Mouse (Mus musculus): ENCODE results near the gene Crybb3. TPM values are rescaled to one million over a fixed set of nuclear protein-coding genes. Genes with fewer than 3 reads are reported as not detected.

The Crybb3 gene
- total and polyA plus RNA-seq, 2 experiments, result 2.3 to 4.3 TPM

GRCm38 (mm10) chr5:113101457-113101856, 20.1 kb upstream of the Crybb3 start:
- H3K27ac ChIP-seq (replicated peaks; ENCODE audit: insufficient read depth, low read depth, low read length), result no peak overlapping the region
- H3K4me1 ChIP-seq (ENCODE audit: control insufficient read depth, insufficient read depth, low read length), result peaks cover 2% of the 10 kb centered on the region; the same call in 1 of the 2 replicates
- peaks cover 20% of the 10 kb centered on the region for H3K36me3 ChIP-seq (ENCODE audit: control insufficient read depth, insufficient read depth, low read length)
- H3K9ac ChIP-seq (ENCODE audit: low read depth, low read length), result no peak overlapping the region
- no peaks in the 10 kb centered on the region for H3K27me3 ChIP-seq (ENCODE audit: control insufficient read depth, insufficient read depth, low read length)
- H3K4me3 ChIP-seq (ENCODE audit: insufficient read depth, low read depth, low read length), result no peak overlapping the region
- peaks cover 22% of the 10 kb centered on the region for H3K79me2 ChIP-seq (ENCODE audit: control insufficient read depth, insufficient read depth, low read length)
- TF ChIP-seq POLR2A (IDR thresholded peaks at IDR 0.05; ENCODE audit: extremely low read depth, insufficient read depth, low read length) (no peak), CTCF (IDR thresholded peaks at IDR 0.05; ENCODE audit: low read depth, low read length) (no peak)
- no peak for DNase-seq (ENCODE audit: extremely low read depth, low read depth, low spot score)
- WGBS, result 86% methylated on average over 10 of the region's 10 CpGs

GRCm38 (mm10) chr5:113100422-113100821, 19.0 kb upstream of the Crybb3 start:
- H3K4me1 ChIP-seq (ENCODE audit: control insufficient read depth, insufficient read depth, low read length), result no peaks in the 10 kb centered on the region; the same call in 1 of the 2 replicates
- DNase-seq (ENCODE audit: extremely low read depth, low read depth, low spot score), result no peak
- no peak overlapping the region for H3K9ac ChIP-seq (ENCODE audit: low read depth, low read length)
- no peaks in the 10 kb centered on the region for H3K27me3 ChIP-seq (ENCODE audit: control insufficient read depth, insufficient read depth, low read length)
- H3K79me2 ChIP-seq (ENCODE audit: control insufficient read depth, insufficient read depth, low read length), result peaks cover 18% of the 10 kb centered on the region
- peaks cover 29% of the 10 kb centered on the region for H3K36me3 ChIP-seq (ENCODE audit: control insufficient read depth, insufficient read depth, low read length)
- H3K27ac ChIP-seq (replicated peaks; ENCODE audit: insufficient read depth, low read depth, low read length), result no peak overlapping the region
- WGBS, result 76% methylated on average over 11 of the region's 11 CpGs
- TF ChIP-seq POLR2A (IDR thresholded peaks at IDR 0.05; ENCODE audit: extremely low read depth, insufficient read depth, low read length) (no peak), CTCF (IDR thresholded peaks at IDR 0.05; ENCODE audit: low read depth, low read length) (no peak)
- no peak overlapping the region for H3K4me3 ChIP-seq (ENCODE audit: insufficient read depth, low read depth, low read length)

GRCm38 (mm10) chr5:113099546-113099945, 18.2 kb upstream of the Crybb3 start:
- H3K4me1 ChIP-seq (ENCODE audit: control insufficient read depth, insufficient read depth, low read length), result no peaks in the 10 kb centered on the region
- no peaks in the 10 kb centered on the region for H3K27me3 ChIP-seq (ENCODE audit: control insufficient read depth, insufficient read depth, low read length)
- H3K4me3 ChIP-seq (ENCODE audit: insufficient read depth, low read depth, low read length), result no peak overlapping the region
- H3K27ac ChIP-seq (replicated peaks; ENCODE audit: insufficient read depth, low read depth, low read length), result no peak overlapping the region
- TF ChIP-seq CTCF (IDR thresholded peaks at IDR 0.05; ENCODE audit: low read depth, low read length), result peak; percentile 100
- TF ChIP-seq POLR2A (IDR thresholded peaks at IDR 0.05; ENCODE audit: extremely low read depth, insufficient read depth, low read length), result no peak
- no peak overlapping the region for H3K9ac ChIP-seq (ENCODE audit: low read depth, low read length)
- DNase-seq (ENCODE audit: extremely low read depth, low read depth, low spot score), result peak; percentile 56
- WGBS, result 44% methylated on average over 1 of the region's 1 CpGs
- peaks cover 33% of the 10 kb centered on the region for H3K36me3 ChIP-seq (ENCODE audit: control insufficient read depth, insufficient read depth, low read length)
- peaks cover 18% of the 10 kb centered on the region for H3K79me2 ChIP-seq (ENCODE audit: control insufficient read depth, insufficient read depth, low read length)

GRCm38 (mm10) chr5:113097551-113097950, 16.2 kb upstream of the Crybb3 start:
- H3K4me3 ChIP-seq (ENCODE audit: insufficient read depth, low read depth, low read length), result no peak overlapping the region
- DNase-seq (ENCODE audit: extremely low read depth, low read depth, low spot score), result no peak
- H3K79me2 ChIP-seq (ENCODE audit: control insufficient read depth, insufficient read depth, low read length), result 0 out of 2 replicates have a peak, but pooled peaks cover 3% of the 10 kb centered on the region
- peaks cover 39% of the 10 kb centered on the region for H3K36me3 ChIP-seq (ENCODE audit: control insufficient read depth, insufficient read depth, low read length)
- WGBS, result 97% methylated on average over 17 of the region's 17 CpGs
- H3K27me3 ChIP-seq (ENCODE audit: control insufficient read depth, insufficient read depth, low read length), result no peaks in the 10 kb centered on the region
- no peak for TF ChIP-seq CTCF (IDR thresholded peaks at IDR 0.05; ENCODE audit: low read depth, low read length)
- TF ChIP-seq POLR2A (IDR thresholded peaks at IDR 0.05; ENCODE audit: extremely low read depth, insufficient read depth, low read length), result no peak
- no peak overlapping the region for H3K27ac ChIP-seq (replicated peaks; ENCODE audit: insufficient read depth, low read depth, low read length)
- no peaks in the 10 kb centered on the region for H3K4me1 ChIP-seq (ENCODE audit: control insufficient read depth, insufficient read depth, low read length)
- no peak overlapping the region for H3K9ac ChIP-seq (ENCODE audit: low read depth, low read length)

GRCm38 (mm10) chr5:113095456-113095855, 14.1 kb upstream of the Crybb3 start:
- peaks cover 49% of the 10 kb centered on the region for H3K36me3 ChIP-seq (ENCODE audit: control insufficient read depth, insufficient read depth, low read length)

GRCm38 (mm10) chr5:113092406-113092805, 11.0 kb upstream of the Crybb3 start:
- Histone ChIP-seq H3K36me3 (ENCODE audit: control insufficient read depth, insufficient read depth, low read length) (peaks cover 52% of the 10 kb centered on the region), H3K4me3 (ENCODE audit: insufficient read depth, low read depth, low read length) (no peak overlapping the region), H3K9ac (ENCODE audit: low read depth, low read length) (no peak overlapping the region), H3K27me3 (ENCODE audit: control insufficient read depth, insufficient read depth, low read length) (no peaks in the 10 kb centered on the region), H3K4me1 (ENCODE audit: control insufficient read depth, insufficient read depth, low read length) (no peaks in the 10 kb centered on the region), H3K79me2 (ENCODE audit: control insufficient read depth, insufficient read depth, low read length) (no peaks in the 10 kb centered on the region), H3K27ac (replicated peaks; ENCODE audit: insufficient read depth, low read depth, low read length) (no peak overlapping the region)
- no peak for DNase-seq (ENCODE audit: extremely low read depth, low read depth, low spot score)
- TF ChIP-seq CTCF (IDR thresholded peaks at IDR 0.05; ENCODE audit: low read depth, low read length) (no peak), POLR2A (IDR thresholded peaks at IDR 0.05; ENCODE audit: extremely low read depth, insufficient read depth, low read length) (no peak)
- WGBS, result 76% methylated on average over 7 of the region's 7 CpGs

More at GRCm38 (mm10) chr5:113095456-113095855, 14.1 kb upstream of the Crybb3 start:
- 0 out of 2 replicates have a peak, but pooled peaks cover 3% of the 10 kb centered on the region for H3K79me2 ChIP-seq (ENCODE audit: control insufficient read depth, insufficient read depth, low read length)
- TF ChIP-seq CTCF (IDR thresholded peaks at IDR 0.05; ENCODE audit: low read depth, low read length), result no peak
- no peak for TF ChIP-seq POLR2A (IDR thresholded peaks at IDR 0.05; ENCODE audit: extremely low read depth, insufficient read depth, low read length)
- H3K27ac ChIP-seq (replicated peaks; ENCODE audit: insufficient read depth, low read depth, low read length), result no peak overlapping the region
- H3K4me3 ChIP-seq (ENCODE audit: insufficient read depth, low read depth, low read length), result no peak overlapping the region
- H3K27me3 ChIP-seq (ENCODE audit: control insufficient read depth, insufficient read depth, low read length), result no peaks in the 10 kb centered on the region
- no peaks in the 10 kb centered on the region for H3K4me1 ChIP-seq (ENCODE audit: control insufficient read depth, insufficient read depth, low read length)
- no peak for DNase-seq (ENCODE audit: extremely low read depth, low read depth, low spot score)
- H3K9ac ChIP-seq (ENCODE audit: low read depth, low read length), result no peak overlapping the region
- WGBS, result 95% methylated on average over 18 of the region's 18 CpGs
